Mouse (Mus musculus) inflammation-experienced regulatory T-cells, adult 6 months (primary cell): ENCODE measurements around the gene Foxl1. TPM values are rescaled to one million over a fixed set of nuclear protein-coding genes. Genes with fewer than 3 reads are reported as not detected.

Experiments
- ATAC-seq: one replicate; pipeline ENCODE4 v1.8.0; 2017
- polyA plus RNA-seq, 3 experiments: library from polyadenylated mRNA; unstranded; fragments of 100-300 nt; shearing (Covaris generic); gene quantifications; one replicate each; pipeline ENCODE4 v1.2.1; 2017

The Foxl1 gene
- polyA plus RNA-seq, 3 experiments from 2014 or later = not detected

GRCm38 (mm10) chr8:121170626-121171552 lies 43.1 kb downstream of the Foxl1 start:
- ATAC-seq = no peak

DNA sequence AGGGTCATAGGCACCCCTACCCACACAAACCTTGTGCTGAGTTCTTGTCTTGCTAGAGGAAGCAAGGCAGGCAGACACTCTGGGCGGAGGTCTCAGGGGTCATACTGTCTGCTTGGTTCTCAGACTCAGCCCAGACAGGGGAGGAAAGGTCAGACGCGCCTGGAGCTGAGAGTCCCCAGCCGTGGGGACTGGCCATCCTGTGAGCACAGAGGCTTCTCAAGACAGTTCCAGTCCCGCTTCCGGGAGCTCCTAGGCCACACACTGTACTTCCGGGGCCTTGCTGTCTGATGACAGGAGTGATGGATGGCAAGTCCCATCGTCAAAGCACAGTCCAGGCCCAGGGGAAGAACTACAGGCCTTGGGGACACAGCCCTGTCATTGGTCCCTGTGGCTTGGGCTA lies 44.8 kb downstream of the Foxl1 start:
- no peak for ATAC-seq

GRCm38 (mm10) chr8:121174178-121174577 lies 46.4 kb downstream of the Foxl1 start:
- ATAC-seq = no peak

- ATAC-seq = no peak
Measured at GRCm38 (mm10) chr8:121174721-121175539, 47.2 kb downstream of the Foxl1 start.

- ATAC-seq = no peak
Measured at GRCm38 (mm10) chr8:121175540-121176090, 47.9 kb downstream of the Foxl1 start.

GRCm38 (mm10) chr8:121176291-121176690 lies 48.6 kb downstream of the Foxl1 start:
- ATAC-seq = peak; percentile 58

Other genes with a start within 250 kb of the Foxl1 start
- gene Foxf1, start 43.6 kb upstream of the Foxl1 start, polyA plus RNA-seq = under 1 TPM in 1 of 3 experiments, not detected in 2; 0.46 TPM
- gene Mthfsd, start 19.5 kb upstream of the Foxl1 start, polyA plus RNA-seq = 10 to 100 TPM; 17.1 to 32.0 (median 20.7) TPM
- not detected for gene Foxc2, start 11.8 kb upstream of the Foxl1 start, polyA plus RNA-seq